Comparison of ENCODE assay signal across 16 mouse cellular contexts in the genomic region with DNA sequence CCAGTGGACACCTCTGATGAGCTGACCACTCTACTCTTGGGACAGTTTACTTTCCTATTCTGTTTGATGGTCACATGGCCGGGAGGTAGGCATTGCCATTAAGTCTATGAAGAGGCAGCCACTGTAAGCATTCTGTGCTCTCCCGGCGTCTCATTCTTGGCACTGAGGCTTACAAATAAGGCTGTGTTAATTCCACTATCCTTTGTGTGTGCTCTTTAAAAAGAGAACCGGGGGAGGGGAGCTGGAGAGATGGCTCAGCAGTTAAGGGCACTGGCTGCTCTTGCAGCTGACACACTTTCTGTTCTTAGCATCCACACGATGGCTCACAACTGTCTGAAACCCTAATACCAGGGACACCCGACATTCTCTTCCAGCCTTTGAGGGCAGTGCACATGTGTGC. TPM values are rescaled to one million over a fixed set of nuclear protein-coding genes. Genes with fewer than 3 reads are reported as not detected.
DNase-seq lines count a peak whose midpoint lies in the region; ATAC-seq lines count a peak whose summit lies in the region.
"Had no signal": no experiment of that assay in that cellular context is flagged by ENCODE, and none has a peak within 500 bp of the region (broad histone marks: within the 10 kb centered on the region; RNA-seq: fewer than 3 reads in every experiment).

No protein-coding gene starts in this region.

- no peak overlapping the region for H3K27ac ChIP-seq in hindbrain, embryonic 16.5 days (ENCODE audit: low read depth, low read length)
- H3K27ac ChIP-seq in neural tube, embryonic 15.5 days (replicated peaks): peak overlapping the region; percentile 56; the same call in 1 of the 2 replicates
- H3K27ac ChIP-seq: gastrocnemius, adult 2 months; intestine, embryonic 15.5 days; limb, embryonic 15.5 days had no signal

- peak; percentile 19 to 32 for DNase-seq in frontal cortex, postnatal 36 days (ENCODE audit: low spot score in 2 of 2)
- no peak for DNase-seq in frontal cortex, postnatal 25 days (ENCODE audit: low spot score in 2 of 2)
- peak; percentile 9 to 40 for DNase-seq in right cerebral cortex, adult 2 months (ENCODE audit: low spot score in 2 of 2)
- no peak for DNase-seq in right cerebral cortex, postnatal 25 days
- DNase-seq in adrenal gland, adult 18-20 months (ENCODE audit: low spot score in 2 of 2): no peak
- no peak for DNase-seq in lung, postnatal 10 days
- DNase-seq: gastrocnemius, adult 2 months; heart, postnatal 10 days; kidney, postnatal 14 days; lung, adult 2 months; thymus, adult 18-20 months had no signal

- H3K27me3 ChIP-seq in hindbrain, embryonic 16.5 days (replicated peaks; ENCODE audit: control insufficient read depth, insufficient read depth, low read length): no peaks in the 10 kb centered on the region
- H3K27me3 ChIP-seq in neural tube, embryonic 15.5 days (replicated peaks): no peaks in the 10 kb centered on the region
- H3K27me3 ChIP-seq: intestine, embryonic 15.5 days had no signal

- peaks cover 3% of the 10 kb centered on the region; the same call in 1 of the 2 replicates for H3K9me3 ChIP-seq in hindbrain, embryonic 16.5 days (ENCODE audit: control insufficient read depth, low read length)
- no peaks in the 10 kb centered on the region for H3K9me3 ChIP-seq in neural tube, embryonic 15.5 days (replicated peaks)
- H3K9me3 ChIP-seq: intestine, embryonic 15.5 days; limb, embryonic 15.5 days had no signal

- no peak overlapping the region; the same call in 1 of the 2 replicates for H3K9ac ChIP-seq in hindbrain, embryonic 16.5 days (ENCODE audit: low read depth, low read length)
- no peak overlapping the region for H3K9ac ChIP-seq in neural tube, embryonic 15.5 days (replicated peaks)
- H3K9ac ChIP-seq: intestine, embryonic 15.5 days; limb, embryonic 15.5 days had no signal

- no peak overlapping the region for H3K4me2 ChIP-seq in hindbrain, embryonic 16.5 days (ENCODE audit: low read length)
- no peak overlapping the region for H3K4me2 ChIP-seq in neural tube, embryonic 15.5 days
- H3K4me2 ChIP-seq: intestine, embryonic 15.5 days; limb, embryonic 15.5 days had no signal

- ATAC-seq in hindbrain, embryonic 16.5 days: peak; percentile 34; the same call in 1 of the 2 replicates
- ATAC-seq in neural tube, embryonic 15.5 days (ENCODE audit: low FRiP score): peak; percentile 10; the same call in 1 of the 2 replicates
- ATAC-seq: intestine, embryonic 15.5 days had no signal

- peaks cover 16% of the 10 kb centered on the region for H3K4me1 ChIP-seq in hindbrain, embryonic 16.5 days (ENCODE audit: control insufficient read depth, insufficient read depth, low read depth, low read length)
- peaks cover 23% of the 10 kb centered on the region for H3K4me1 ChIP-seq in neural tube, embryonic 15.5 days
- H3K4me1 ChIP-seq: intestine, embryonic 15.5 days had no signal

- no peak overlapping the region for H3K4me3 ChIP-seq in hindbrain, embryonic 16.5 days (ENCODE audit: low read length)
- H3K4me3 ChIP-seq in neural tube, embryonic 15.5 days (replicated peaks): no peak overlapping the region
- H3K4me3 ChIP-seq: gastrocnemius, adult 2 months; intestine, embryonic 15.5 days; limb, embryonic 15.5 days; myocyte had no signal

- 33% methylated on average over 6 of the region's 6 CpGs for WGBS in hindbrain, embryonic 16.5 days
- WGBS in neural tube, embryonic 15.5 days: 37% methylated on average over 6 of the region's 6 CpGs

- H3K36me3 ChIP-seq in hindbrain, embryonic 16.5 days (ENCODE audit: control insufficient read depth, insufficient read depth, low read length): no peaks in the 10 kb centered on the region
- H3K36me3 ChIP-seq in neural tube, embryonic 15.5 days: no peaks in the 10 kb centered on the region
- H3K36me3 ChIP-seq: intestine, embryonic 15.5 days; limb, embryonic 15.5 days had no signal

RNA-seq across cellular contexts. Expression of a gene that starts 56.9 kb away (rescaled TPM):
- polyA plus RNA-seq in hindbrain, embryonic 16.5 days (2015; fragmentation: Nextera tagmentation; extraction: Ambion mirVana): 15.7 and 24.2 TPM in 2 replicates
- 22.0 and 29.3 TPM in 2 replicates for polyA plus RNA-seq in neural tube, embryonic 15.5 days (2015; fragmentation: Nextera tagmentation; extraction: Ambion mirVana)
- 10 to 100 TPM; 43.8 to 79.6 TPM for total RNA-seq in adrenal gland, adult 18-20 months (2021)

Comparison
In these comparisons a context has a peak if more than half of its experiments do, and no peak if none do; other contexts are left out.
1. DNase-seq: peak in frontal cortex, postnatal 36 days (2 of 2) and right cerebral cortex, adult 2 months (2 of 2); none in frontal cortex, postnatal 25 days (0 of 2), right cerebral cortex, postnatal 25 days (single experiment), adrenal gland, adult 18-20 months (0 of 2) and lung, postnatal 10 days (single experiment).